Mouse (Mus musculus) forebrain, embryonic 11.5 days (tissue): Measurements from ENCODE around the gene Herpud1. TPM values are rescaled to one million over a fixed set of nuclear protein-coding genes. Genes with fewer than 3 reads are reported as not detected.
"Not testable (repeated sequence)": the region's sequence is repeated elsewhere in the genome, so short reads cannot be mapped to it uniquely, and the experiment has no call there.

Experiments used
- ATAC-seq: fragments of 200-750 bp; cut with Nextera tagmentation; replicated peaks from 2 replicates; pipeline ENCODE4 v1.8.0; 2017; ENCODE audit warnings: moderate TSS enrichment; ENCODE audit not compliant: low FRiP score
- DNase-seq: peaks from one replicate; pipeline ENCODE4 v3.0.0-alpha.2; 2017; ENCODE audit warnings: low spot score
- H3K27ac ChIP-seq: fragments of 300-500 bp; sonication (generic); 2 replicates; pipeline ENCODE4 v1.5.1; 2014; ENCODE audit warnings: low read depth, low read length
- H3K27me3 ChIP-seq: fragments of 300-500 bp; sonication (generic); 2 replicates; pipeline ENCODE4 v1.6.1; 2014; ENCODE audit warnings: mild to moderate bottlenecking, low read length, mixed read lengths; ENCODE audit not compliant: control insufficient read depth, insufficient read depth
- H3K36me3 ChIP-seq: fragments of 300-500 bp; sonication (generic); 2 replicates; pipeline ENCODE4 v1.6.1; 2014; ENCODE audit warnings: mild to moderate bottlenecking, low read length, moderate library complexity, mixed read lengths; ENCODE audit not compliant: control insufficient read depth, insufficient read depth
- H3K4me1 ChIP-seq: fragments of 300-500 bp; sonication (generic); replicated peaks from 2 replicates; pipeline ENCODE4 v1.6.1; 2014; ENCODE audit warnings: low read length, mixed read lengths; ENCODE audit not compliant: control insufficient read depth, insufficient read depth
- H3K4me2 ChIP-seq: fragments of 300-500 bp; sonication (generic); 2 replicates; pipeline ENCODE4 v1.6.1; 2014; ENCODE audit warnings: low read depth, mild to moderate bottlenecking, low read length, moderate library complexity, mixed read lengths; ENCODE audit not compliant: severe bottlenecking
- H3K4me3 ChIP-seq: fragments of 300-500 bp; sonication (generic); 2 replicates; pipeline ENCODE4 v1.5.1; 2014; ENCODE audit warnings: low read depth, low read length
- H3K9ac ChIP-seq: fragments of 300-500 bp; sonication (generic); 2 replicates; pipeline ENCODE4 v1.6.1; 2014; ENCODE audit warnings: low read length
- H3K9me3 ChIP-seq: fragments of 300-500 bp; sonication (generic); 2 replicates; pipeline ENCODE4 v1.6.1; 2016; ENCODE audit warnings: low read length, mixed read lengths; ENCODE audit not compliant: control insufficient read depth
- WGBS: fragments of 180-500 bp; shearing (Covaris S2); extraction: QIAGEN DNeasy Blood & Tissue Kit; methylation state at CpG from one replicate; pipeline ENCODE4 v1.1.7; 2014; 5-methylcytosine and 5-hydroxymethylcytosine counted together
- polyA plus RNA-seq: library from polyadenylated mRNA; unstranded; fragments of >200 nt; fragmentation: Nextera tagmentation; extraction: Ambion mirVana; gene quantifications from 2 replicates; pipeline ENCODE4 v1.2.1, GENCODE M21; 2014

The Herpud1 gene
- polyA plus RNA-seq, 1 experiment from 2014 or later, result 52.6 TPM

GRCm38 (mm10) chr8:94399957-94400356, 13.7 kb downstream of the Herpud1 start:
- not testable (repeated sequence) for H3K9ac ChIP-seq, ATAC-seq, H3K9me3 ChIP-seq, H3K4me3 ChIP-seq, H3K36me3 ChIP-seq, H3K27me3 ChIP-seq, H3K4me1 ChIP-seq, DNase-seq, H3K4me2 ChIP-seq, H3K27ac ChIP-seq
- 87% methylated on average over 2 of the region's 2 CpGs for WGBS

GRCm38 (mm10) chr8:94408443-94409080, 22.3 kb downstream of the Herpud1 start:
- WGBS, result 62% methylated on average over 8 of the region's 8 CpGs
- Histone ChIP-seq H3K27ac (no peak overlapping the region), H3K4me2 (no peak overlapping the region), H3K9ac (no peak overlapping the region), H3K4me1 (no peaks in the 10 kb centered on the region), H3K36me3 (no peaks in the 10 kb centered on the region), H3K4me3 (no peak overlapping the region), H3K9me3 (no peaks in the 10 kb centered on the region), H3K27me3 (no peaks in the 10 kb centered on the region)
- no peak for ATAC-seq
- no peak for DNase-seq

DNA sequence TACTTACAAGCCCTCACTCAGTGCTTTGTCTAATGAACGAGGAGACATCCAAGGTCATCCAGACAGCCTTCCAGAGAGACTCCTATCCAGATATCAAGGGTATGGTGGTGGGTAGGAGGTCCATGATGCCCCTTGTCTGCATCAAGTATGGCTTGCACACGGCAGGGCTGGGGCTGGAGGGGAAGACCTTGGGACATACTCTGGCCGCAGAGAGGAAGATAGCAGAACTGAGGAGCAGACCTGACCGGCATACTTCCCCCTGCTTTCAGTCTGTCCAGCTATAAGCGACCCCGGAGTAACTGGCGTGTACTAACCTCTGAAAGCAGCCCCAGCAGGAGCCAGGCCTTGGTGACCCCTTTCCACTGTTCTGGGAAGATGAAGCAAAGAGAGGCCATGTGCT, 23.3 kb downstream of the Herpud1 start:
- no peak overlapping the region for H3K4me3 ChIP-seq
- ATAC-seq, result no peak
- H3K27ac ChIP-seq, result no peak overlapping the region
- no peaks in the 10 kb centered on the region for H3K4me1 ChIP-seq
- WGBS, result 93% methylated on average over 7 of the region's 7 CpGs
- no peaks in the 10 kb centered on the region for H3K36me3 ChIP-seq
- H3K9me3 ChIP-seq, result no peaks in the 10 kb centered on the region
- no peaks in the 10 kb centered on the region for H3K27me3 ChIP-seq
- H3K9ac ChIP-seq, result no peak overlapping the region
- DNase-seq, result no peak
- H3K4me2 ChIP-seq, result no peak overlapping the region

DNA sequence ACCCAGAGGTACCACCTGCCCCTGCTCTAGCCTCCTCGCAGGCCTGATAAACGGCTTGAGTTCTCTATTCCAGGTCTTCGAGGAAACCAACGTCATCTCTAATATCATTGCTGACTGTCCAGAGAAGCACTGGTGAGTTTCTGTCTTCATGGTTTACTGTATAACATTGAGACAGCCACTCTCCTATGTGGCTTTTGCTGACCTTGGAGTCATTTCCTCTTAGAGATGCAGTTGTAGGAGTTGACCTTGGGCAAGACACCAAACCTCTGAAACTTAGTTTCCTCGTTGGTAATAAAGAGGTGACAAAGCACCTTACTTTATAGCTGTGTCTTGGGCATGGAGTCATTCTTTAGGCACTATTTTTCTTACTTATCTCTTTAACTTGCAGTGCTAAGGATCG, 26.3 kb downstream of the Herpud1 start:
- H3K27me3 ChIP-seq, result no peaks in the 10 kb centered on the region
- no peak for DNase-seq
- H3K4me1 ChIP-seq, result no peaks in the 10 kb centered on the region
- 86% methylated on average over 6 of the region's 6 CpGs for WGBS
- H3K27ac ChIP-seq, result no peak overlapping the region
- H3K36me3 ChIP-seq, result no peaks in the 10 kb centered on the region
- no peak overlapping the region for H3K9ac ChIP-seq
- H3K9me3 ChIP-seq, result no peaks in the 10 kb centered on the region
- H3K4me3 ChIP-seq, result no peak overlapping the region
- H3K4me2 ChIP-seq, result no peak overlapping the region
- ATAC-seq, result no peak

DNA sequence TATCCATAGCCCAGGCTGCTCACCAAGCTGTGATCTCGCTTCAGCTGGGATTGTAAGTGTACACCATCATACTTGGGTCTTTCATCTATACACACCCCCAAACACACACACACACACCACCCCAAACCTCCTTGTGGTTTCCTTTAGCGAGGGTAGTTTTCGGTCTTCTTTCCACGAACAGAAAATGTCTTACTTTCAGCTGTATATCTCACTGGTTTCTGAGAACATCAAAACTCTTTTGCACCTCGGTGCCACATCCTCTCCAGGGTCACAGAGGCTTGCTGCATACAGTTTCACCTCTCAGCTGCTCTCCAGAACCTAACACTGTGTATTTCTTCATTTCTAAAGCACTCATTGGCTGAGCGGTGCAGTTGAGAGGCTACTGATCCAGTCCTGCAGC, 27.3 kb downstream of the Herpud1 start:
- Histone ChIP-seq H3K9ac (no peak overlapping the region), H3K9me3 (no peaks in the 10 kb centered on the region), H3K4me3 (no peak overlapping the region), H3K27me3 (no peaks in the 10 kb centered on the region), H3K27ac (no peak overlapping the region), H3K4me1 (no peaks in the 10 kb centered on the region), H3K36me3 (no peaks in the 10 kb centered on the region), H3K4me2 (no peak overlapping the region)
- WGBS, result 89% methylated on average over 6 of the region's 6 CpGs
- ATAC-seq, result no peak
- DNase-seq, result no peak

GRCm38 (mm10) chr8:94415218-94415617, 29.0 kb downstream of the Herpud1 start:
- no peaks in the 10 kb centered on the region for H3K27me3 ChIP-seq
- DNase-seq, result no peak
- no peaks in the 10 kb centered on the region for H3K4me1 ChIP-seq
- no peak overlapping the region for H3K4me2 ChIP-seq
- no peak for ATAC-seq
- WGBS, result 77% methylated on average over 2 of the region's 2 CpGs
- H3K9ac ChIP-seq, result no peak overlapping the region
- H3K36me3 ChIP-seq, result no peaks in the 10 kb centered on the region
- no peaks in the 10 kb centered on the region for H3K9me3 ChIP-seq
- H3K4me3 ChIP-seq, result no peak overlapping the region
- no peak overlapping the region for H3K27ac ChIP-seq

- Histone ChIP-seq H3K4me3 (no peak overlapping the region), H3K27me3 (no peaks in the 10 kb centered on the region)
- 83% methylated on average over 9 of the region's 9 CpGs for WGBS
Measured at GRCm38 (mm10) chr8:94418017-94418416, 31.8 kb downstream of the Herpud1 start.

DNA sequence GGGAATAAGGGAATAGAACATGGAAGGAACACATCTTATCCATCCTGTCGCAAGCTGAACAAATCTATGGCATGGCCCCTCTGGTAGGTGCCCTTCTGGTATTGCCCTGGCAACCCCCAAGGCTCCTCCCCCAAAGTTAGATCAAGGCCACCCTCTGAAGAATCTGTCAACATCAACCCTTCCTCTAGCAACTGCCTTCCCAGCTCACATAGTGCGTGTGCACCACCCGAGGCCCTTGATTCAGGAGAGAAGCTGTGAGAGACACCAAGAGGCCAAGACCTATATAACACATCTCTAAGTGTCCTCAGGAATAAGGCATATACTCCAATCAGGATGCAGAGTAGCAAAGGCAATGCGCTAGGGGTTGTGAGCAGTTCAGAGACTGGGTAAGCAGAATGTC, 36.0 kb downstream of the Herpud1 start:
- no peak for ATAC-seq
- 91% methylated on average over 4 of the region's 4 CpGs for WGBS

More at GRCm38 (mm10) chr8:94418017-94418416, 31.8 kb downstream of the Herpud1 start:
- H3K9me3 ChIP-seq, result no peaks in the 10 kb centered on the region
- no peak overlapping the region for H3K9ac ChIP-seq
- H3K27ac ChIP-seq, result no peak overlapping the region
- no peaks in the 10 kb centered on the region for H3K36me3 ChIP-seq
- ATAC-seq (no peak), DNase-seq (no peak)
- no peaks in the 10 kb centered on the region for H3K4me1 ChIP-seq
- no peak overlapping the region for H3K4me2 ChIP-seq

DNA sequence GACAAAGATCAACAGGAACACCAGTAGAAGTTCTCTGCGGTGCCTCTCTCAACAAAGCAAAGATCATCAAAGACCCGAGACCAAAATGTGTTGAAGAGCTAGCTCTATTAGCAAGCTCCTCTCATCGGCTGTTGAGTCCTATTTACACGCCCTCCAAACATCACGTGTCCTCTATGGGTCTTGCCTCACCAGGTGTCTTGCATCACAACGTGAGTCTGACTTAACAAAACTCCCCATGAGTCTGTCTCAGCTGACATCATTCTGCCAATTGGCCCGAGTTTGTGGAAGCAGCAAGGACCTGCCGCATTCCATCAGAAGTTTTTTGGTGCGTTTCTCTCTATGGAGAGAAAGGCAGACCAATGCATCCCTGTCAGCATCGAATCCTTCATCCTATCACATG, 41.7 kb downstream of the Herpud1 start:
- H3K27me3 ChIP-seq, result no peaks in the 10 kb centered on the region
- H3K4me2 ChIP-seq, result no peak overlapping the region
- H3K36me3 ChIP-seq, result no peaks in the 10 kb centered on the region
- H3K4me1 ChIP-seq, result no peaks in the 10 kb centered on the region
- H3K27ac ChIP-seq, result no peak overlapping the region
- H3K9ac ChIP-seq, result no peak overlapping the region
- DNase-seq, result no peak
- WGBS, result 79% methylated on average over 10 of the region's 10 CpGs
- no peak for ATAC-seq
- H3K9me3 ChIP-seq, result no peaks in the 10 kb centered on the region
- H3K4me3 ChIP-seq, result no peak overlapping the region

More for the DNA sequence above, 36.0 kb downstream of the Herpud1 start:
- Histone ChIP-seq H3K27ac (no peak overlapping the region), H3K27me3 (no peaks in the 10 kb centered on the region), H3K9me3 (no peaks in the 10 kb centered on the region), H3K4me1 (no peaks in the 10 kb centered on the region), H3K4me2 (no peak overlapping the region), H3K36me3 (no peaks in the 10 kb centered on the region), H3K9ac (no peak overlapping the region), H3K4me3 (no peak overlapping the region)
- no peak for DNase-seq
